Mouse (Mus musculus) hindbrain, embryonic 12.5 days (tissue): ENCODE data around the gene Prkag1. TPM values are rescaled to one million over a fixed set of nuclear protein-coding genes. Genes with fewer than 3 reads are reported as not detected.
A peak's percentile ranks its signal among the peaks of the same experiment; 100 is the strongest.

Experiments used
- ATAC-seq: fragments of 200-750 bp; cut with Nextera tagmentation; 2 replicates; pipeline ENCODE4 v1.8.0; 2017; ENCODE audit warnings: moderate TSS enrichment; ENCODE audit not compliant: low FRiP score
- H3K27ac ChIP-seq: fragments of 300-500 bp; sonication (generic); 2 replicates; pipeline ENCODE4 v1.5.1; 2016; ENCODE audit warnings: mild to moderate bottlenecking
- H3K27me3 ChIP-seq: fragments of 300-500 bp; sonication (generic); 2 replicates; pipeline ENCODE4 v1.6.1; 2016; ENCODE audit warnings: mild to moderate bottlenecking
- H3K36me3 ChIP-seq: fragments of 300-500 bp; sonication (generic); 2 replicates; pipeline ENCODE4 v1.6.1; 2016; ENCODE audit warnings: mild to moderate bottlenecking
- H3K4me1 ChIP-seq: fragments of 300-500 bp; sonication (generic); 2 replicates; pipeline ENCODE4 v1.6.1; 2016
- H3K4me2 ChIP-seq: fragments of 300-500 bp; sonication (generic); replicated peaks from 2 replicates; pipeline ENCODE4 v1.6.1; 2016; ENCODE audit warnings: mild to moderate bottlenecking
- H3K4me3 ChIP-seq: fragments of 300-500 bp; sonication (generic); 2 replicates; pipeline ENCODE4 v1.5.1; 2016; ENCODE audit warnings: mild to moderate bottlenecking
- H3K9ac ChIP-seq: fragments of 300-500 bp; sonication (generic); 2 replicates; pipeline ENCODE4 v1.6.1; 2016; ENCODE audit warnings: mild to moderate bottlenecking, moderate library complexity
- H3K9me3 ChIP-seq: fragments of 300-500 bp; sonication (generic); replicated peaks from 2 replicates; pipeline ENCODE4 v1.6.1; 2016; ENCODE audit warnings: mild to moderate bottlenecking
- WGBS: fragments of 180-500 bp; shearing (Covaris S2); methylation state at CpG from one replicate; pipeline ENCODE4 v1.1.7; 2016; 5-methylcytosine and 5-hydroxymethylcytosine counted together
- polyA plus RNA-seq: library from polyadenylated mRNA; unstranded; fragments of >200 nt; fragmentation: Nextera tagmentation; extraction: Ambion mirVana; gene quantifications from 2 replicates; pipeline ENCODE4 v1.2.1, GENCODE M21; 2016

The Prkag1 gene
- polyA plus RNA-seq, 1 experiment from 2014 or later: 78.9 TPM

DNA sequence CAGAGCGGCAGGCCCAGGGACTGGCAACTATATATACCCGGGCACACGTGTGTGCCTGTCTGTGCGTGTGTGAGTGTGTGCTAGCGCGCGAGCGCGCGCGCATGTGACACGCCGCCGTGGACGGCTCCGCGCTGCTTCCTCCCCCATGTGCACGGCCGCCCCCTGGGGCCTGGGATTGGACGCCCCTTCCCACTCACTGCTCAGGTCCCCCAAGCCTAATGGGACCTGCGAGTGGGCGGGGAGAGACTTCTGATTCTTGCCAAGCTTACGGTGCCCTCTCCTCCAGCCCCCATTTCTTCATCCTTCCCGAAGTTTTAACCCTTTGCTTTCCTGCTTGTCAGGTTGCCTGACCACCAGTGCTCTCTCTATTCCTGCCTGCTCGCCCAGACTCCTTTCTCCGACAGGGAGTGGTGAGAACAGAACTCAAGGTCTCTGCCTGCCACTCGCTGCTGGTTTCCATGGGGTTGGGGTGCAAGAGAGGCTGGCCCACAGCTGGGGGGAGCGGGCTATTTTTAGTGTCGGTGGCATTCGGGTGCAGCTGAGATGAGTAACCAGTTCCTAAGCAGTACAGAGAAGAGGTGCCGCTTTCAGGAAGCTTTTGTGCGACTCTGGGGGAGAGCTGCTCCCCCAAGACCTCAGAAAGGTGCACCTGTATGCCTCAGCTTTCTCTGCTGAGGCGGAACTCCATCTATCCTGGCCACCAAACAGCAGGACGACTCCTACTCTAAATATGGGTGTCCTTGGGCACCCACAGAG, 23.2 kb downstream of the Prkag1 start:
- Histone ChIP-seq H3K27me3 (peaks cover 78% of the 10 kb centered on the region), H3K4me2 (peak overlapping the region; percentile 80), H3K9ac (peak overlapping the region; percentile 20; the same call in 1 of the 2 replicates), H3K36me3 (peaks cover 15% of the 10 kb centered on the region), H3K27ac (no peak overlapping the region), H3K4me3 (peak overlapping the region; percentile 43), H3K9me3 (no peaks in the 10 kb centered on the region), H3K4me1 (peaks cover 40% of the 10 kb centered on the region)
- ATAC-seq: no peak
- WGBS: 2% methylated on average over 34 of the region's 34 CpGs

DNA sequence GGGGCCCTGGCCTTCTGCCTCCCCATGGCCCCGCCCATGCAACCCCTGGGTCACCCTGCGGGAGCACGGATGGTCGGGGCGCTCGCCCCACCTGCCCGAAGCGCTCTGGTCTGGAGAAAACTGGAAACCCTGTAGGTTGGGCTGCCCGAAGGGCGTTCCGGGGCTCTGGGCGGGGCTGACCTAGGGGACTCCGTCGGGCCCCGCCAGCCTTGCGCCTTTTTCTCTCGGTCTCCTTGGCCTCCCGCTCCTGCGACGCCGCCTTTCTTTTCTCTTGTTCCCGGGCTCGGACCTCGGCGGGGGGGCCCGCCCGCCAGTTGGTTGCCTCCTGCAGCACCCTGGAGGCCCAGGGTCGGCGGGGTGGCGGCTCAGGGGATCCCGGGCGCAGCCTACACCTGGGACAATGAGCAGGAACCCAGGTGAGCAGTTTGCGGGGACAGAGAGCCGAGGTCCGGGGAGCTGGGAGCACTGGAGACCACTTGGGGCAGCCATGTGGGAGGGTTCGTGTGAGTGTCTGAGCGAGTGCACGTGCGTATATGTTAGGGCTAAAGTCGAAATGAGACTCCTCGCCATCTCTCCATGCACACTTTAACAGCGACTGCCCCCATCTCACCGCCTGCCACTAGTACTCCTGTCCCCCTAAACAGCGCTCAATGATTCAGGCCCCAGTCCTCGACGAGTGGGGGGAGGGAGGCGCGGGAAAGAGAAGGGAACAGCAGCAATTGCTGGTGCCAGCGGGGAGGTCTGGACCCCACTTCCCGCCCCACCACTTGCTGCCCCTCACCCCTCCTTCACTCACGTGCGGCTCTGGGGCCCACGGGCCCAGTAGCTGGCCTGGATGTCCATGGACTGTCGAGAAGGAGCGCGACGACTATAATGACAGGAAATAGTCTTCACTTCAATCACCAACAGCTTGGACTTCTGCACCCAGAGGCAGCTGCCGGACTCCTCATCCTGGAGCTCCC, 24.2 kb downstream of the Prkag1 start:
- H3K4me1 ChIP-seq: peaks cover 41% of the 10 kb centered on the region
- peaks cover 88% of the 10 kb centered on the region for H3K27me3 ChIP-seq
- H3K27ac ChIP-seq: no peak overlapping the region
- H3K9ac ChIP-seq: peak overlapping the region; percentile 29
- ATAC-seq: 0 out of 2 replicates have a peak, but pooled peaks have one; percentile 7
- no peaks in the 10 kb centered on the region for H3K9me3 ChIP-seq
- WGBS: under 1% methylated on average over 58 of the region's 58 CpGs
- H3K36me3 ChIP-seq: peaks cover 9% of the 10 kb centered on the region; the same call in 1 of the 2 replicates
- peak overlapping the region; percentile 43 for H3K4me3 ChIP-seq
- H3K4me2 ChIP-seq: peak overlapping the region; percentile 80

DNA sequence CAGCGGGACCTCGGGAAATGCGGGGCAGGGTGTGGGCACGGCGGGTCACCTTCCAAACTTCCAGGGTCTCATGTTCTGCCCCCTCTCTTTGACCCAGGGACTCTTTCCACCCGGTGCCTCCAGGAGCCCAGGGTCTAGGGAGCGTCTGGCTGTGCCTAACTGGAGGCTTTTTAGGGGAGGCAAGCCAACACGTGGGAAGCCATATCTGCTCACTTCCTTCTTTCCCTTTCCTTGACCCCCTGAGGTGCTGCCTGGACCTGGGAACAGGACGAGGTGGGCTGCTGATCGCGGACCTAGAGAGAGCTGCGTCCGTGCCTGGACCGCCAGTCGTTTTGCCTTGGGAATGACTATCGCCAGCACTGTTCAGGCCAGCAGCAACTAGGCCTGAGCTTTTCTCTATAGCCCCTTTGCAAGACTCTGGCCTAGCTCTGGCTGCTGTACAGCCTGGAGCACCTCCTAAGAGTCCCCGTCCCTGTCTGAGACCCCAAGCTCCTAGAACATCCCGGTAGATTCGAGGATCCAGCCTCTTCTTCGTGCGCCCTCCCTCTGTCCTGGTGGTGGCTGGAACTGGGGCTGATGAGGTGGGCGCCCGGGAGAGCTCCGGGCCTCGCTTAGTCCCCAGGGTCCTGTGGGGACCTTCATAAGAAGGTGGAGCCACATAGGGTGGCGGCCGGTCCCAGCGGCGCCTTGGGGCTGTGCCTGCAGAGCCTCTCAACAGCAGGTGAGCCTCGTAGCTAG, 25.1 kb downstream of the Prkag1 start:
- H3K27ac ChIP-seq: no peak overlapping the region
- ATAC-seq: no peak; the same call in 1 of the 2 replicates
- H3K27me3 ChIP-seq: peaks cover 96% of the 10 kb centered on the region
- peak overlapping the region; percentile 43 for H3K4me3 ChIP-seq
- peak overlapping the region; percentile 80 for H3K4me2 ChIP-seq
- WGBS: 3% methylated on average over 30 of the region's 30 CpGs
- H3K9me3 ChIP-seq: no peaks in the 10 kb centered on the region
- H3K4me1 ChIP-seq: peaks cover 41% of the 10 kb centered on the region
- H3K36me3 ChIP-seq: peaks cover 6% of the 10 kb centered on the region; the same call in 1 of the 2 replicates
- H3K9ac ChIP-seq: peak overlapping the region; percentile 29; the same call in 1 of the 2 replicates

DNA sequence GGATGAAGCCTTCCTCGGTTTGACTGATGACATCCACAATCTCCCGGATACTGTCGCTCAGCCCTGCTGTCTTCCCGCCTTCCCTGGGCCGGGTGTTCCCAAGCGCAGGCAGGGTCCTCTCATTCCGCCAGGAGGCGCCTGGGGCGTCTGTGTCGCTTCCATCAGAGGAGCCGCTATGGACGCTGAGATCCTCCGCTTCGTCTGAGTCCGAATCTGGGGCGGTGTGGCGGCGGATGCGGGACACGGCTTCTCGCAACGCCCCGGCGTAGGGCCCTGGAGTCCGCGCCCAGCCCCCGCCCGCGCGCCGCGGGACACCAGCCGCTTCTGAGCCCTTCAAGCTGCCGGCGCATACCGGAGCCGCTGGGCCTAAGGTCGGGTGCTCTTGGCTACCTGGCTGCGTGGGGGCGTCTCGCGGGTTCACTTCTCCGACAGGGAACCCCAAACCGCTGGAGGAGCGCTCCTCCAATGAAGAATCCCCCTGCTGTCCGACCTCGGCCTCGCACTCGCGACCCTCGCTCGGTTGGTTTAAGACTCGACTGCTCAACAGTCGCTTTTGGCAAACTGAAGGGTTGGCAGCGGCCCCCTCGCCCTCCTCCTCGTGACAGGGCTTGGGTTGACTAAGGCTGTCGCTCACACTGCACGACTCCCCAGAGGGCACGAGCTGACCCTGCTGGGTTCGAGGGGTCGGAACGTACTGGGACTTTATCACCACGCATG, 25.8 kb downstream of the Prkag1 start:
- Histone ChIP-seq H3K4me3 (peak overlapping the region; percentile 43), H3K4me2 (peak overlapping the region; percentile 80), H3K27me3 (peaks cover 97% of the 10 kb centered on the region), H3K36me3 (no peaks in the 10 kb centered on the region), H3K9ac (peak overlapping the region; percentile 62), H3K9me3 (no peaks in the 10 kb centered on the region), H3K27ac (peak overlapping the region; percentile 12; the same call in 1 of the 2 replicates), H3K4me1 (peaks cover 41% of the 10 kb centered on the region)
- no peak for ATAC-seq
- under 1% methylated on average over 64 of the region's 64 CpGs for WGBS

DNA sequence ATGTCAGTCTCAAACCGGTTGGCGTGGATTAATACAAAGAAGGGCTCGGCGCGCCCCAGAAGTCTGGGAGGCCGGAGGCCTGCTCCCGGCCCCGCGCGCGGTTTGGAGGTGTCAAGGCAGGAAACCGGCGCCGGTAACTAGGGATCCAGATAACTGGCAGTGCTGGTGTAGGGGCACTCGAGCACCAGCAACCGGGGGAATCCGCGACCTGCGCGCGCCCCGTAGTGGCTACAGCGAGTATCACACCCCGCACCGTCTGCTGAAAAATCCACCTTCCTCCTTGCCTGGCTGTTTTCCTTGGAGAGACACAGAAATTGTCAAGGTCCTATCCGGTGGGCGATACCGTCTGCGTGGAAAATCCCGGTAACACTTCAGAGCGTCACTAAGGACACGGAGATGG, 27.3 kb downstream of the Prkag1 start:
- Histone ChIP-seq H3K9me3 (no peaks in the 10 kb centered on the region), H3K4me2 (peak overlapping the region; percentile 21), H3K9ac (no peak overlapping the region; the same call in 1 of the 2 replicates), H3K36me3 (no peaks in the 10 kb centered on the region), H3K4me3 (no peak overlapping the region), H3K27ac (no peak overlapping the region), H3K27me3 (peaks cover 100% of the 10 kb centered on the region), H3K4me1 (peaks cover 41% of the 10 kb centered on the region)
- no peak for ATAC-seq
- WGBS: under 1% methylated on average over 32 of the region's 32 CpGs

DNA sequence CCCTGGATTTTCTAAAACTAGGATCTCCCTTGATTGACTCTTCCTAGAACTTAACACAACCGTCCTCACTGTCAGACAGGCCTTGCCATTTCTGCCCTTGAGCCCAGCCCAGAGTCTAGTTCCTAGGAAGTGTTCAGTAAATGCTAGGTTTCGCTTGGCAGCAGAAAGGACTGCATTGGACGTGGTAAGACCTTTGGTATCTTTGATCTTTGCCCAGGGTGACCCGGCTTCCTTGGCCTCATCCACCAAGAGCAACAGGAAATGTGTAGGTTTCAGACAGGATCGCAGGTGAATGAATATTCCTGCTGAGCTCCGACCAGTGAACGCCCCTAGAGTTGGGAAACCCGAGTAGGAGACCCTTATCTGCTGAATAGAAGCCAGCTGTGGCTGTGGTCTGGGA, 28.4 kb downstream of the Prkag1 start:
- H3K4me1 ChIP-seq: peaks cover 46% of the 10 kb centered on the region
- WGBS: 3% methylated on average over 8 of the region's 8 CpGs
- 0 out of 2 replicates have a peak overlapping the region, but pooled peaks have one; percentile 23 for H3K9ac ChIP-seq

DNA sequence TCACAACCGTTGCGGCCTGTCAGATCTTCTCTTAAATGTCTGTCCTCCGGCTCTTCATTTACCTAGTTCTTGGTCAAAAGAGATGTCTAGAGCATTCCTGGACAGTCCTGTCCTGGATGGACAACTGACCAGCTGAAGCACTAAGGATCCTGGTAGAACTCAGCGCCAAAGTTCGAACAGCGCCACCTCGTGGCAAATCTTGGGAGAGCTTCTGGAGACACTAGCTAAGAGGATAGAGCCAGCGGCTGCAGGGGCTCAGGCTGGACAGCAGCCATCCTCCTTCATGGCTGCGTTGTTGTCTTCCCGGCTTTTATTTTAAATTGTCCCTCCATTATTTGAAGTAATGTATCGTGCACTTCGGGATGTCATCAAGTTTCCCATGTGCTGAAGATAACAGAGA, 31.9 kb downstream of the Prkag1 start:
- Histone ChIP-seq H3K4me3 (no peak overlapping the region), H3K9me3 (no peaks in the 10 kb centered on the region), H3K4me1 (peaks cover 36% of the 10 kb centered on the region), H3K27ac (no peak overlapping the region), H3K36me3 (no peaks in the 10 kb centered on the region), H3K27me3 (peaks cover 100% of the 10 kb centered on the region), H3K9ac (no peak overlapping the region), H3K4me2 (no peak overlapping the region)
- ATAC-seq: no peak
- 10% methylated on average over 12 of the region's 12 CpGs for WGBS

More for the DNA sequence above, 28.4 kb downstream of the Prkag1 start:
- Histone ChIP-seq H3K4me3 (no peak overlapping the region), H3K4me2 (no peak overlapping the region), H3K9me3 (no peaks in the 10 kb centered on the region), H3K27me3 (peaks cover 100% of the 10 kb centered on the region), H3K36me3 (no peaks in the 10 kb centered on the region), H3K27ac (no peak overlapping the region)
- no peak for ATAC-seq

DNA sequence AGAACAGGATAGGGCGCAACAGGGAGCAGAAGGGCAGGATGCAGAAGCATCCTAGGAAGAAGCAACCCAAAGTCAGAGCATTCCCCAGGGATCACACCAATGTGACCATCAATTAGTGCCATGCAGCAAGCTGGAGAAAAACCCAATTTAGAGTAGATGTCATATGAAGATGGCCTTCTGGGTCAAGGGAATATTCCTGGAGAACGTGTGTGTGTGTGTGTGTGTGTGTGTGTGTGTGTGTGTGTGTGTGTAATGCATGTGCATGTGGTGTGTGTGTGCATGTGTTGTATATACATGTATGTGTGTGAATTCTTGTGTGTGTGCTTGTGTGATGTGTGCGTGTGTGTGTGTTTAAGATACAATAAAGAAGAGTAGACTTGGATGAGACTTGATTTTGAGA, 32.4 kb downstream of the Prkag1 start:
- H3K4me1 ChIP-seq: peaks cover 36% of the 10 kb centered on the region
- no peak overlapping the region for H3K27ac ChIP-seq
- H3K4me2 ChIP-seq: no peak overlapping the region
- ATAC-seq: no peak
- H3K9ac ChIP-seq: no peak overlapping the region
- H3K27me3 ChIP-seq: peaks cover 100% of the 10 kb centered on the region
- H3K4me3 ChIP-seq: no peak overlapping the region
- H3K9me3 ChIP-seq: no peaks in the 10 kb centered on the region
- H3K36me3 ChIP-seq: no peaks in the 10 kb centered on the region
- WGBS: 45% methylated on average over 3 of the region's 3 CpGs

DNA sequence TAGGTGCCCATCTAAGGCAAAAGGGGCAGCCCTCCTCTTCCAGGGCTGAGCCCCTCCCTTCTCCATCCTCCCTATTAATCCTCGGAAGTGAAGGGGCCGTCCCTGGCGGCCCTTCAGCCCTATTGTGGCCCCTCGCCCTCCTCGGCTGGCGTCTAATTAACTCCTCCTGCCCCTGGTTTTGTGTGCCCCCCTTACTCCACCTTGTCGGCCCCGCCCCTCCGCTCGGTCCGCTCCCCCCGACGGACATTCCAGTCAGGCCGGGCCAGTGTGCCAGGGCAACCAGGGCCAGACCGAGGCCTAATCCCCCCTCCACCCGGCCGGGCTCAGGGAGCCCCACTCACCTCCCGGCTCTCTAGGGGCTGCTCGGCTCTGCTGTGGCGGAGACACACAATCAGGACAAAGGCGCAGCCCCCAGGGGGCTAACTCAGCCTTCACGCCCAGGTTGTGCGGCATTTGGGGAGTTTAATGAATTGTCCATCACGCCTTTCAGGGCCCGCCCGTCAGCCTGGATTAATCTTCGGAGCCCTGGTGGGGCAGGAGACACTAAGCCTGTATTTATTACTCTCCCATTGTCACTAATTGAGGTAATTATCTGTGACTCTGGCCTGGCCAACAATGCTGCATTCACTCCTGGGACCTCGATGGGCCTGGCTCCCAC, 33.4 kb downstream of the Prkag1 start:
- Histone ChIP-seq H3K4me1 (peaks cover 35% of the 10 kb centered on the region), H3K4me2 (peak overlapping the region; percentile 32), H3K4me3 (0 out of 2 replicates have a peak overlapping the region, but pooled peaks have one; percentile 11), H3K36me3 (no peaks in the 10 kb centered on the region), H3K27me3 (peaks cover 100% of the 10 kb centered on the region), H3K9me3 (no peaks in the 10 kb centered on the region), H3K9ac (0 out of 2 replicates have a peak overlapping the region, but pooled peaks have one; percentile 13), H3K27ac (0 out of 2 replicates have a peak overlapping the region, but pooled peaks have one; percentile 7)
- 2% methylated on average over 28 of the region's 28 CpGs for WGBS
- peak; percentile 94 for ATAC-seq

DNA sequence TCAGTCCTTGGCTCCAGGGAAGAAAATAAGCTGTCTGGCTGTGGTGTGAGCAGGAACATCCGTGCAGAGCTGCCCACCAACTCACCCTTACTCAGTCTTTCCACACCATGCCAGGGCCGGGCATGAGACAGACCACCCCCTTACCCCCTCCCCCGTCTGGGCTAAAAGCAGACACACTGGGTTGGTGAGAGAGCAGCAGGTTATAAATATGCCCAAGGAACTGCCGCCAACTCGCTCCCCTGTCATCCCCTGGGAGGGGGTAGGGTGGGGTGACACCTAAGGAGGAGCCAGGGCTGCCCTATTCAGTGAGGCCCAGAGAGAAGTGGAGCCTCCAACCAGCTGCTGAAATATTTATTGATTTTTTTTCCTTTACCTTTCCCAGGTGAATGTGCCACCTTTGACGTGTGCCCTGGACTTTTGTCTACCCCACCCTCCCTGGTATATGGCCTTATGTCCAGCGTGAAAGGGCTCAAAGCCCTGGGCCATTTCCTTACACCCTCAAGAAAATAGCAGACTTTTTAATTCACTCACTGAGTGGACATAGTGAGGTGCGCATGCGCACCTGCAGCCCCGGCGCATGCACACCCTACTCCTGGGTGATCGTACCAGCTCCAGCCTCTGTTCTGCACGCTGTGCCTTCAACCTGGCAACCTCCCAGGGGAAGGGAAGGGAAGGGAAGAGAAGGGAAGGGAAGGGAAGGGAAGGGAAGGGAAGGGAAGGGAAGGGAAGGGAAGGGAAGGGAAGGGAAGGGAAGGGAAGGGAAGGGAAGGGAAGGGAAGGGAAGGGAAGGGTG, 34.3 kb downstream of the Prkag1 start:
- Histone ChIP-seq H3K27ac (no peak overlapping the region), H3K27me3 (peaks cover 100% of the 10 kb centered on the region), H3K9me3 (no peaks in the 10 kb centered on the region), H3K9ac (no peak overlapping the region; the same call in 1 of the 2 replicates), H3K4me3 (no peak overlapping the region), H3K4me2 (peak overlapping the region; percentile 9; the same call in 1 of the 2 replicates), H3K4me1 (peaks cover 43% of the 10 kb centered on the region), H3K36me3 (no peaks in the 10 kb centered on the region)
- WGBS: 3% methylated on average over 13 of the region's 13 CpGs
- no peak for ATAC-seq
